Mouse (Mus musculus) liver, adult 2 months (tissue): ENCODE results near the gene 1700029P11Rik. TPM values are rescaled to one million over a fixed set of nuclear protein-coding genes. Genes with fewer than 3 reads are reported as not detected.

Experiments
- DNase-seq: peaks from one replicate; pipeline ENCODE4 v3.0.0-alpha.2; 2011; ENCODE audit warnings: low read depth, low spot score; ENCODE audit errors: extremely low read depth
- H3K27ac ChIP-seq: fragments of 200-500 bp; replicated peaks from 2 replicates; pipeline ENCODE4 v1.5.1; 2012; ENCODE audit warnings: low read depth, mild to moderate bottlenecking, control low read depth, inconsistent platforms, low read length; ENCODE audit not compliant: insufficient read depth
- H3K27me3 ChIP-seq: fragments of 200-500 bp; 2 replicates; pipeline ENCODE4 v1.6.1; 2012; ENCODE audit warnings: mild to moderate bottlenecking, moderate library complexity, low read length, inconsistent platforms; ENCODE audit not compliant: control insufficient read depth, insufficient read depth
- H3K36me3 ChIP-seq: fragments of 200-500 bp; 2 replicates; pipeline ENCODE4 v1.6.1; 2012; ENCODE audit warnings: low read length, inconsistent platforms; ENCODE audit not compliant: control insufficient read depth, insufficient read depth
- H3K4me1 ChIP-seq: fragments of 200-500 bp; 2 replicates; pipeline ENCODE4 v1.6.1; 2011; ENCODE audit warnings: low read length; ENCODE audit not compliant: control insufficient read depth, insufficient read depth
- H3K4me3 ChIP-seq: fragments of 200-500 bp; 2 replicates; pipeline ENCODE4 v1.5.1; 2011; ENCODE audit warnings: low read depth, mild to moderate bottlenecking, control low read depth, low read length, moderate library complexity; ENCODE audit not compliant: insufficient read depth
- H3K79me2 ChIP-seq: fragments of 200-500 bp; 2 replicates; pipeline ENCODE4 v1.6.1; 2012; ENCODE audit warnings: inconsistent platforms, mild to moderate bottlenecking, low read length, moderate library complexity; ENCODE audit not compliant: control insufficient read depth, insufficient read depth
- H3K9ac ChIP-seq: fragments of 200-500 bp; 2 replicates; pipeline ENCODE4 v1.6.1; 2012; ENCODE audit warnings: low read depth, mild to moderate bottlenecking, control low read depth, inconsistent platforms, low read length
- CTCF ChIP-seq: fragments of 200-500 bp; IDR thresholded peaks from 2 replicates; pipeline ENCODE4 v1.5.1; 2011; ENCODE audit warnings: low read depth, low read length, control low read depth
- POLR2A ChIP-seq: fragments of 200-500 bp; IDR thresholded peaks from 2 replicates; pipeline ENCODE4 v1.6.1; 2011; ENCODE audit warnings: low read length, control low read depth; ENCODE audit not compliant: insufficient read depth; ENCODE audit errors: extremely low read depth
- WGBS: fragments of 180-500 bp; shearing (Covaris S2); methylation state at CpG from one replicate; pipeline ENCODE4 v1.1.7; 2018; 5-methylcytosine and 5-hydroxymethylcytosine counted together
- polyA plus RNA-seq: library from polyadenylated mRNA; depleted of rRNA; stranded (reverse); fragments of >200 nt; gene quantifications from 2 replicates; pipeline ENCODE4 v1.2.3, GENCODE M21; 2012
- total RNA-seq: library from RNA; depleted of rRNA; stranded (reverse); fragments of >200 nt; gene quantifications from 2 replicates; pipeline ENCODE4 v1.2.3, GENCODE M21; 2014

The 1700029P11Rik gene
- total and polyA plus RNA-seq, 2 experiments, result not detected

DNA sequence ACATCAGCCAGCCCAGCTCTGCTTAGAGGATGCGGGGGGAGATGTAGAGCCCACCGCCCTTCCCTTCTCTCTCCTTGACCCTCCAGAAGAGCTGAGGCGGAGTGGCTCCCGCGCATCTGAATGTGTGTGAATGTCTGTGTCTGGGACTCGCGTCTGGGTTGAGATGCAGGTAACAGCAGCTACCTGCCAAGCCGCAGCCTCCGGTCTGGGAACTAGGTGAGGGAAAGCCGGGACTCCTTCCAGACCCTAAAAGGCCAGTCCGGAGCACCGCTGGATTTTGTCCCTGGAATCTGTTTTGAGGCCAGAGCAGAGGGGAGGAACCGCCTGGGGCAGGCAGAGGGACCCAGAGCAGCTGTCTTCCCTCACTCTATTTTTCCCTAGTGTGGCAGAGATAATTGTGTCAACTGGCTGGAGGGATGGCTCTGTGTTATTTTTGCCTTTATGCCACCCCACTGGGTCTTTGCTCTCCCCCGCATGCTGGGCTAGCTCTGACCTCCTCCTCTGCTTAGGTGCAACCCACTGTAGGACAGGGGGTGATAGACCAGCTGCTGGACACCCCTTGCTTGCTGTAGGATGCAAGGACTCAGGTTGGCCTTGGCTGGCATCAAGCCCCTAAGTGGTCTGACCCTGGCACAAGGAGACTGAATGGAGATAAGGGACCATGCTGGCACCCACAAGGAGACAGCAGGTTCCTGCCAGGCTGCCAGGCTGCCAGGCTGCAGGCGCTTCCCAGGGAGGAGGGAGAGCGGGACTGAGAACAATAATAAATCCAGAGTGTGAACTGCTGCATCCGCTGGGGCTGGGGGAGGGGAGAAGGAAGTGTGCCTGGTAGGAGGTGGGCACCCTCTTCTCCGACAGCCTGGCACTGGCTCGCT is 43.0 kb upstream of the 1700029P11Rik start:
- Histone ChIP-seq H3K4me3 (peak overlapping the region; percentile 49; the same call in 1 of the 2 replicates), H3K27me3 (no peaks in the 10 kb centered on the region), H3K9ac (no peak overlapping the region), H3K36me3 (no peaks in the 10 kb centered on the region), H3K79me2 (no peaks in the 10 kb centered on the region), H3K4me1 (no peaks in the 10 kb centered on the region), H3K27ac (no peak overlapping the region)
- DNase-seq, result no peak
- 32% methylated on average over 19 of the region's 19 CpGs for WGBS
- TF ChIP-seq CTCF (no peak), POLR2A (no peak)

DNA sequence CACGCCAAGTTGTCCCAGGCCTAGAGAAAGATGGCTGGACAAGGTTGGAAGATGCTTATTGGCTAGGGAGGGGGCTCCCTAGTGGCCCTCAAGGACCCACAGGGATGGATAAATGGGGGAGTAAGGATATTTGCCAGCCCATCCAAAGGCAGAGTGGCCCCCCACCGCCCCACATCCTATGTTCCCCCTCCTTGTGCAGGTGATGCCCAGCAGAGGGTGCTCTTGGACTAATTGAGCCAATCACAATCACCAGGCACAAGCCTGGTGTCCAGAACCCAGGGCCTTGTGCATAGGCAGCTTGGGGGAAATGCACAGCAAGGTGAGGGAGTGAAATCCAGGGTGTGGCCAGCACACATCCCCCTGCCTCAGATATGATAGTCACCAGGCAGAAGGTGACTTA is 42.1 kb upstream of the 1700029P11Rik start:
- WGBS, result 60% methylated on average over 2 of the region's 2 CpGs
- Histone ChIP-seq H3K4me1 (no peaks in the 10 kb centered on the region), H3K9ac (no peak overlapping the region), H3K27ac (no peak overlapping the region), H3K4me3 (no peak overlapping the region), H3K36me3 (no peaks in the 10 kb centered on the region), H3K79me2 (no peaks in the 10 kb centered on the region), H3K27me3 (no peaks in the 10 kb centered on the region)
- no peak for DNase-seq
- no peak for TF ChIP-seq POLR2A
- TF ChIP-seq CTCF, result peak; percentile 74

DNA sequence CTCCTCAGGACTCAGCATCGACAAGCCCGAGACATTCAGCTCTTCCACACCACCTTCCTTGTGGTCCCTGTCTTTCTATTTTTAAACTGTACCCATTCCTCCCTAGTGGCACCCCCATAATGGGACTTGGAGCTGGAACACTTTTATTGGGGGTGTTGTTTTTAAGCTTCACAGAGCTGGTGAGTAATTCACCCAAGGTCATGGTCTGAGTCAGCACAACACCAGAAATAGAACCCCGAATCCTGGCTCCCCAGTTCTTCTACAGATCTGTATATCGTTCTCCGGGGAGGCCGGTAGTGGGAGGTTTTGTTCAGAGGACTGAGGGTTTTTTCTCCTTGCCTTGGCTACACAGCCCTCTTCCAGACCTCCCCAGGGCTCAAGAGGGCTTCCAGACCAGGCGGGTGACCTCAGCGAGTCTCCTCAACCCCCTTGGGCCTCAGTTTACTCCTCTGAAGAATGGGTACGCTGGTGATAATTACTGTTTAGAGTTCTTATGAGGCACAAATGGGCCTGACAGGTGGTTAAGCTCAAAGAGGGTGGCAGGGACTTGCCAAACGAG is 41.1 kb upstream of the 1700029P11Rik start:
- Histone ChIP-seq H3K36me3 (no peaks in the 10 kb centered on the region), H3K79me2 (no peaks in the 10 kb centered on the region), H3K27me3 (no peaks in the 10 kb centered on the region), H3K4me1 (no peaks in the 10 kb centered on the region), H3K27ac (no peak overlapping the region), H3K9ac (no peak overlapping the region), H3K4me3 (no peak overlapping the region)
- no peak for DNase-seq
- whole genome bisulfite sequencing, result 90% methylated on average over 10 of the region's 10 CpGs
- no peak for TF ChIP-seq POLR2A
- no peak for TF ChIP-seq CTCF

DNA sequence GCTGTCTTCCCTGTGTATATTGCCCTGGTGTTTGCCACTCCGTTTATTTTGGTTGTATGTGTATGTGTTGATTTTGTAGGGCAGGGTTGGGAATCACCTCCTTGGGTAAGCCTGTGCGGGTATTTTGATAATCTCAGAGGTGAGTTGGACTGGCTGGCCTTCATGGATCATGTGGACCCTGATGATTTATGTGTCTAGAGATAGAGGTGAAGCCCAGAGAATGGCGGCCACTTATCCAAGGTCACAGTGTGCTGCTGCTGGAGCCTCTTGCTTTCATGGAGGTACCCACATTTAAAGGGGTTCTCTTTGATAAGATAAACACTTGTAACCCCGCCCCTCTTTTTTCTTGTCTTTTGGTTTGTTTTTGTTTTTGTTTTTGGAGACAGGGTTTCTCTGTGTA is 40.6 kb upstream of the 1700029P11Rik start:
- 91% methylated on average over 4 of the region's 4 CpGs for WGBS
- TF ChIP-seq POLR2A (no peak), CTCF (no peak)
- DNase-seq, result no peak
- Histone ChIP-seq H3K9ac (no peak overlapping the region), H3K4me1 (no peaks in the 10 kb centered on the region), H3K27me3 (no peaks in the 10 kb centered on the region), H3K4me3 (no peak overlapping the region), H3K36me3 (no peaks in the 10 kb centered on the region), H3K79me2 (no peaks in the 10 kb centered on the region), H3K27ac (no peak overlapping the region)

DNA sequence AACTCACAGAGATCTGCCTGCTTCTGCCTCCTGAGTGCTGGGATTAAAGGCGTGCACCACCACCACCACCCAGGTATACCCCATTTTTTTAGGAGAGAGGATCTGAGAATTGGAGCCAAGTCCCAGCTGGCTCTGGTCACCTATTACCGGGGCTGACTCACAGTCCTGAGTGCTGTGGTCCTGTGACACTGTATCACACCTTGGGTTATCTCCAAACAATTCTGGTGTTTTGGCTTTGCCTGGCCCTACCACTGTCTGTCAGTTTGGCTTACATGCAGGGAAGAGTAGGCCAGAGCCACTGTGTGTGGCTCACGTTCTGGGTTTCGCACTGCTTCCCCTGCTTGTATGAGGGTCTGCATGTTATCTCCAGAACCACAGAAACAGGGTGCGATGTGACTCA is 40.1 kb upstream of the 1700029P11Rik start:
- Histone ChIP-seq H3K36me3 (no peaks in the 10 kb centered on the region), H3K79me2 (no peaks in the 10 kb centered on the region), H3K9ac (no peak overlapping the region), H3K4me3 (no peak overlapping the region), H3K27me3 (no peaks in the 10 kb centered on the region), H3K27ac (no peak overlapping the region), H3K4me1 (no peaks in the 10 kb centered on the region)
- WGBS, result 95% methylated on average over 5 of the region's 5 CpGs
- DNase-seq, result no peak
- TF ChIP-seq POLR2A (no peak), CTCF (no peak)

DNA sequence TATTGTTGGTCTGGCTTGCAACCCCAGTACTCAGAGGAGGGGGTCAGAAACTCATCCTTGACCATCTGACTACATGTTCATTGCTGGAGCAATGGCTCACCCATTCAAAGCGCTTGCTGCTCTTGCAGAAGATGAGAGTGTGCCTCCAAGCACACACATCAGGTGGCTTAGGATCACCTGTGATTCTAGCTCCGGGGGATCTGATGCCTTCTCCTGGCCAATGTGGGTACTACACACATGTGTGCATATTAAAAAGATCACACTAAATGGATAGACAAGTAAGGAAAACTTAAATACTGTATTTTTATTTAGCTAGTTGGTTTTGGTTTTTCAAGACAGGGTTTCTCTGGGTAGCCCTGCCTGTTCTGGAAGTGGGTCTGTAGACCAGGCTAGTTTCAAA is 39.3 kb upstream of the 1700029P11Rik start:
- Histone ChIP-seq H3K79me2 (no peaks in the 10 kb centered on the region), H3K4me3 (no peak overlapping the region), H3K27ac (no peak overlapping the region), H3K4me1 (no peaks in the 10 kb centered on the region), H3K9ac (no peak overlapping the region), H3K27me3 (no peaks in the 10 kb centered on the region), H3K36me3 (no peaks in the 10 kb centered on the region)
- no peak for DNase-seq
- 96% methylated on average over 2 of the region's 2 CpGs for WGBS
- no peak; the same call in 1 of the 2 replicates for TF ChIP-seq CTCF
- no peak for TF ChIP-seq POLR2A
